Mouse (Mus musculus) ES-E14 (cell line): Measurements from ENCODE around the gene Snap23. TPM values are rescaled to one million over a fixed set of nuclear protein-coding genes. Genes with fewer than 3 reads are reported as not detected.

Experiments used
- DNase-seq: peaks from one replicate; pipeline ENCODE4 v3.0.0-alpha.2; 2013; ENCODE audit warnings: low read depth, low spot score
- H3K27ac ChIP-seq: 2 replicates; pipeline ENCODE4 v1.5.1; 2012; ENCODE audit warnings: low read depth, mild to moderate bottlenecking, low read length, moderate library complexity, mixed read lengths; ENCODE audit not compliant: poor library complexity, insufficient read depth, severe bottlenecking
- H3K36me3 ChIP-seq: 2 replicates; pipeline ENCODE4 v1.6.1; 2012; ENCODE audit warnings: mild to moderate bottlenecking, low read length, moderate library complexity, mixed read lengths; ENCODE audit not compliant: control insufficient read depth, poor library complexity, insufficient read depth, severe bottlenecking
- H3K4me1 ChIP-seq, 2 experiments: fragments of 150-350 bp in 1 of 2; sonication (generic) in 1 of 2; 2 replicates each; pipeline ENCODE4 v1.6.1; 2012; ENCODE audit warnings: low read length in 2 of 2, mild to moderate bottlenecking in 1 of 2, mixed read lengths in 1 of 2; ENCODE audit not compliant: control insufficient read depth in 2 of 2, insufficient read depth in 2 of 2, poor library complexity in 1 of 2
- H3K4me3 ChIP-seq, 2 experiments: fragments of 150-350 bp in 1 of 2; sonication (generic) in 1 of 2; 2 replicates each; pipeline ENCODE4 v1.5.1; 2012; ENCODE audit warnings: low read length in 2 of 2, low read depth in 1 of 2, mild to moderate bottlenecking in 1 of 2, mixed read lengths in 1 of 2; ENCODE audit not compliant: insufficient read depth in 1 of 2, poor library complexity in 1 of 2, severe bottlenecking in 1 of 2
- H3K9ac ChIP-seq: 2 replicates; pipeline ENCODE4 v1.6.1; 2012; ENCODE audit warnings: low read depth, mild to moderate bottlenecking, low read length, mixed read lengths; ENCODE audit not compliant: poor library complexity, insufficient read depth, severe bottlenecking
- H3K9me3 ChIP-seq: fragments of 150-350 bp; sonication (generic); 2 replicates; pipeline ENCODE4 v1.6.1; 2012; ENCODE audit warnings: low read depth, mild to moderate bottlenecking, low read length; ENCODE audit not compliant: control insufficient read depth, insufficient read depth
- CHD2 ChIP-seq: IDR thresholded peaks from 2 replicates; pipeline ENCODE4 v1.6.1; 2014; ENCODE audit warnings: mild to moderate bottlenecking, low read depth, low read length, inconsistent platforms
- HCFC1 ChIP-seq: IDR thresholded peaks from 2 replicates; pipeline ENCODE4 v1.6.1; 2012; ENCODE audit warnings: low read length, inconsistent platforms, borderline replicate concordance; ENCODE audit not compliant: insufficient read depth
- MAFK ChIP-seq: IDR thresholded peaks from 2 replicates; pipeline ENCODE4 v1.6.1; 2014; ENCODE audit warnings: mild to moderate bottlenecking, low read depth, low read length, inconsistent platforms; ENCODE audit not compliant: insufficient read depth
- ZC3H11A ChIP-seq: IDR thresholded peaks from 2 replicates; pipeline ENCODE4 v1.6.1; 2012; ENCODE audit warnings: low read depth, mild to moderate bottlenecking, inconsistent platforms, low read length, borderline replicate concordance
- ZNF384 ChIP-seq: IDR thresholded peaks from 2 replicates; pipeline ENCODE4 v1.6.1; 2012; ENCODE audit warnings: low read depth, low read length, inconsistent platforms
- in situ Hi-C, 2 experiments: fragments of 600-800 bp; cut with MboI; formaldehyde crosslinking; loops; one replicate each; pipeline ENCODE4 v1.15.1; 2025; ENCODE audit warnings: low sequenced_read_pairs in 2 of 2, inconsistent platforms in 1 of 2; ENCODE audit not compliant: unreplicated experiment in 2 of 2
- total RNA-seq: library from RNA; depleted of rRNA; stranded (reverse); fragments of 300-350 nt; gene quantifications from 2 replicates; pipeline ENCODE4 v1.2.3, GENCODE M21; 2012; rRNA removed

The Snap23 gene
- total RNA-seq, 1 experiment = 40.0 TPM

GRCm38 (mm10) chr2:120631957-120632356 lies 64.5 kb downstream of the Snap23 start:
- Histone ChIP-seq H3K4me3 (no peak overlapping the region), H3K27ac (no peak overlapping the region), H3K9me3 (no peaks in the 10 kb centered on the region), H3K36me3 (no peaks in the 10 kb centered on the region), H3K9ac (no peak overlapping the region), H3K4me1 (no peaks in the 10 kb centered on the region; a peak in 1 of 4 replicates)
- TF ChIP-seq ZNF384 (no peak), HCFC1 (no peak), MAFK (no peak), CHD2 (no peak), ZC3H11A (no peak)
- DNase-seq = no peak
- in situ Hi-C loops = no loop called here

GRCm38 (mm10) chr2:120640835-120641234 lies 73.4 kb downstream of the Snap23 start:
- DNase-seq = no peak
- H3K27ac ChIP-seq = no peak overlapping the region
- no peak for TF ChIP-seq MAFK
- no peak for TF ChIP-seq CHD2
- TF ChIP-seq ZNF384 = no peak
- TF ChIP-seq ZC3H11A = no peak
- no peak for TF ChIP-seq HCFC1
- in situ Hi-C loops = no loop called here
- no peak overlapping the region for H3K4me3 ChIP-seq
- H3K4me1 ChIP-seq = no peaks in the 10 kb centered on the region
- no peaks in the 10 kb centered on the region for H3K9me3 ChIP-seq
- no peaks in the 10 kb centered on the region for H3K36me3 ChIP-seq
- H3K9ac ChIP-seq = no peak overlapping the region

GRCm38 (mm10) chr2:120643836-120644235 lies 76.4 kb downstream of the Snap23 start:
- no peak overlapping the region for H3K27ac ChIP-seq
- no peak overlapping the region for H3K9ac ChIP-seq
- H3K9me3 ChIP-seq = no peaks in the 10 kb centered on the region
- no peak for DNase-seq
- no peaks in the 10 kb centered on the region for H3K36me3 ChIP-seq
- in situ Hi-C loops = no loop called here
- H3K4me1 ChIP-seq = no peaks in the 10 kb centered on the region
- TF ChIP-seq HCFC1 (no peak), ZNF384 (no peak), ZC3H11A (no peak), MAFK (no peak), CHD2 (no peak)
- no peak overlapping the region for H3K4me3 ChIP-seq

GRCm38 (mm10) chr2:120646777-120647176 lies 79.3 kb downstream of the Snap23 start:
- no peak for DNase-seq

More at GRCm38 (mm10) chr2:120646777-120647176, 79.3 kb downstream of the Snap23 start:
- Histone ChIP-seq H3K4me3 (no peak overlapping the region), H3K27ac (no peak overlapping the region), H3K9ac (no peak overlapping the region), H3K4me1 (no peaks in the 10 kb centered on the region), H3K36me3 (no peaks in the 10 kb centered on the region), H3K9me3 (no peaks in the 10 kb centered on the region)
- in situ Hi-C loops = no loop called here
- TF ChIP-seq CHD2 (no peak), HCFC1 (no peak), ZNF384 (no peak), MAFK (no peak), ZC3H11A (no peak)

Other genes starting within 250 kb of the Snap23 start
- gene Vps39, start 214.5 kb upstream of the Snap23 start, total RNA-seq = 22.4 and 27.1 TPM in 2 replicates
- gene Ganc, start 163.8 kb upstream of the Snap23 start, total RNA-seq = 5.1 TPM in 2 replicates
- gene Tmem87a, start 163.6 kb upstream of the Snap23 start, total RNA-seq = 71.0 and 71.7 TPM in 2 replicates
- gene Capn3, start 111.7 kb upstream of the Snap23 start, total RNA-seq = 8.6 and 11.3 TPM in 2 replicates
- 117 and 119 TPM in 2 replicates for gene Zfp106, start 3.8 kb upstream of the Snap23 start, total RNA-seq
- 13.6 and 18.6 TPM in 2 replicates for gene Haus2, start 41.7 kb downstream of the Snap23 start, total RNA-seq
- gene Lrrc57, start 41.8 kb downstream of the Snap23 start, total RNA-seq = 12.8 and 14.7 TPM in 2 replicates
- 3.5 and 6.3 TPM in 2 replicates for gene Stard9, start 61.5 kb downstream of the Snap23 start, total RNA-seq